Mouse (Mus musculus) stomach, postnatal 0 days (tissue): Measurements from ENCODE around the gene Qprt.

ENCODE experiments used
- CTCF ChIP-seq: IDR thresholded peaks from 2 replicates; pipeline ENCODE4 v1.5.1; 2016; ENCODE audit warnings: antibody characterized with exemption, low read depth, mild to moderate bottlenecking, moderate library complexity
- EP300 ChIP-seq: optimal IDR thresholded peaks from 2 replicates; pipeline ENCODE3; 2016; ENCODE audit warnings: antibody characterized with exemption

GRCm38 (mm10) chr7:127114920-127115319 is 7.1 kb downstream of the Qprt start:
- no peak for TF ChIP-seq CTCF
- TF ChIP-seq EP300: no peak
